Mouse (Mus musculus) small intestine, adult 2 months (tissue): Measurements from ENCODE around the gene Icmt. TPM values are rescaled to one million over a fixed set of nuclear protein-coding genes. Genes with fewer than 3 reads are reported as not detected.

Experiments
- H3K27ac ChIP-seq: fragments of 200-500 bp; 2 replicates; pipeline ENCODE4 v1.5.1; 2012; ENCODE audit warnings: low read depth, low read length, control low read depth, inconsistent platforms; ENCODE audit not compliant: insufficient read depth
- H3K27me3 ChIP-seq: fragments of 200-500 bp; 2 replicates; pipeline ENCODE4 v1.6.1; 2012; ENCODE audit warnings: mild to moderate bottlenecking, moderate library complexity, low read length, inconsistent platforms; ENCODE audit not compliant: control insufficient read depth, insufficient read depth
- H3K36me3 ChIP-seq: fragments of 200-500 bp; 2 replicates; pipeline ENCODE4 v1.6.1; 2012; ENCODE audit warnings: mild to moderate bottlenecking, low read length, control low read depth, inconsistent platforms; ENCODE audit not compliant: control insufficient read depth, insufficient read depth
- H3K4me1 ChIP-seq: fragments of 200-500 bp; 2 replicates; pipeline ENCODE4 v1.6.1; 2012; ENCODE audit warnings: low read length, inconsistent platforms, mixed read lengths; ENCODE audit not compliant: control insufficient read depth, insufficient read depth, insufficient read length
- H3K4me3 ChIP-seq: fragments of 200-500 bp; 2 replicates; pipeline ENCODE4 v1.5.1; 2012; ENCODE audit warnings: low read depth, mild to moderate bottlenecking, control low read depth, inconsistent platforms, low read length, moderate library complexity
- CTCF ChIP-seq: fragments of 200-500 bp; IDR thresholded peaks from 2 replicates; pipeline ENCODE4 v1.5.1; 2012; ENCODE audit warnings: low read depth, mild to moderate bottlenecking, control low read depth, inconsistent platforms, low read length, moderate library complexity, mixed read lengths; ENCODE audit not compliant: insufficient replicate concordance, insufficient read length; ENCODE audit errors: extremely low read depth
- POLR2A ChIP-seq: fragments of 200-500 bp; IDR thresholded peaks from 2 replicates; pipeline ENCODE4 v1.6.1; 2012; ENCODE audit warnings: low read depth, mild to moderate bottlenecking, control low read depth, inconsistent platforms, low read length, moderate library complexity
- WGBS: fragments of 180-500 bp; shearing (Covaris S2); methylation state at CpG from one replicate; pipeline ENCODE4 v1.1.7; 2018; 5-methylcytosine and 5-hydroxymethylcytosine counted together
- polyA plus RNA-seq: library from polyadenylated mRNA; depleted of rRNA; stranded (reverse); fragments of >200 nt; gene quantifications from 2 replicates; pipeline ENCODE4 v1.2.3, GENCODE M21; 2012; rRNA removed

Icmt gene
- polyA plus RNA-seq, 1 experiment, result 26.5 TPM

GRCm38 (mm10) chr4:152351422-152352305 is 54.6 kb downstream of the Icmt start:
- no peak for TF ChIP-seq CTCF
- no peak for TF ChIP-seq POLR2A
- 12% methylated on average over 14 of the region's 14 CpGs for WGBS
- H3K36me3 ChIP-seq, result no peaks in the 10 kb centered on the region
- H3K4me1 ChIP-seq, result peaks cover 14% of the 10 kb centered on the region
- H3K27me3 ChIP-seq, result no peaks in the 10 kb centered on the region
- no peak overlapping the region for H3K4me3 ChIP-seq
- H3K27ac ChIP-seq, result peak overlapping the region; percentile 45; the same call in 1 of the 2 replicates

GRCm38 (mm10) chr4:152353886-152354637 is 57.0 kb downstream of the Icmt start:
- Histone ChIP-seq H3K27ac (no peak overlapping the region), H3K4me3 (no peak overlapping the region), H3K36me3 (no peaks in the 10 kb centered on the region), H3K4me1 (peaks cover 14% of the 10 kb centered on the region), H3K27me3 (no peaks in the 10 kb centered on the region)
- TF ChIP-seq CTCF (no peak), POLR2A (no peak)
- WGBS, result 65% methylated on average over 14 of the region's 14 CpGs

GRCm38 (mm10) chr4:152355672-152356071 is 58.6 kb downstream of the Icmt start:
- no peak overlapping the region for H3K4me3 ChIP-seq
- no peaks in the 10 kb centered on the region for H3K36me3 ChIP-seq
- 75% methylated on average over 7 of the region's 7 CpGs for WGBS
- H3K27ac ChIP-seq, result no peak overlapping the region
- H3K27me3 ChIP-seq, result no peaks in the 10 kb centered on the region
- H3K4me1 ChIP-seq, result peaks cover 11% of the 10 kb centered on the region
- TF ChIP-seq POLR2A (no peak), CTCF (no peak)

Other genes starting within 250 kb of the Icmt start
- gene Plekhg5, start 224.7 kb upstream of the Icmt start, polyA plus RNA-seq, result 7.0 and 15.7 TPM in 2 replicates
- 1.9 and 3.8 TPM in 2 replicates for gene Tnfrsf25, start 181.3 kb upstream of the Icmt start, polyA plus RNA-seq
- gene Espn, start 144.9 kb upstream of the Icmt start, polyA plus RNA-seq, result 124 and 572 TPM in 2 replicates
- gene Hes2, start 138.4 kb upstream of the Icmt start, polyA plus RNA-seq, result 8.3 and 51.7 TPM in 2 replicates
- gene Acot7, start 119.1 kb upstream of the Icmt start, polyA plus RNA-seq, result 30.0 and 33.4 TPM in 2 replicates
- gene Gpr153, start 23.0 kb upstream of the Icmt start, polyA plus RNA-seq, result 9.4 and 11.6 TPM in 2 replicates
- gene Hes3, start 5.6 kb upstream of the Icmt start, polyA plus RNA-seq, result not detected in 2 replicates
- gene Rnf207, start 21.8 kb downstream of the Icmt start, polyA plus RNA-seq, result 2.1 and 3.7 TPM in 2 replicates
- 5.0 and 8.7 TPM in 2 replicates for gene Rpl22, start 28.5 kb downstream of the Icmt start, polyA plus RNA-seq
- gene Chd5, start 41.4 kb downstream of the Icmt start, polyA plus RNA-seq, result 0.34 and 0.67 TPM in 2 replicates
- 0.60 and 0.68 TPM in 2 replicates for gene Nphp4, start 179.5 kb downstream of the Icmt start, polyA plus RNA-seq
- 2.1 and 4.3 TPM in 2 replicates for gene Kcnab2, start 180.6 kb downstream of the Icmt start, polyA plus RNA-seq